Mouse (Mus musculus) CH12.LX (cell line): Measurements from ENCODE around the gene Mob3b. TPM values are rescaled to one million over a fixed set of nuclear protein-coding genes. Genes with fewer than 3 reads are reported as not detected.

Source experiments
- DNase-seq: peaks from one replicate; pipeline ENCODE4 v3.0.0-alpha.2; 2013; ENCODE audit errors: extremely low read depth
- H3K27ac ChIP-seq: 2 replicates; pipeline ENCODE4 v1.5.1; 2012; ENCODE audit warnings: low read depth, mild to moderate bottlenecking, control low read depth, moderate library complexity; ENCODE audit not compliant: insufficient read depth
- H3K27me3 ChIP-seq: replicated peaks from 2 replicates; pipeline ENCODE3; 2012; ENCODE audit warnings: inconsistent platforms
- H3K36me3 ChIP-seq, 2 experiments: replicated peaks in 1 of 2; 2 replicates each; pipeline versions ENCODE3 to v1.6.1; 2012; ENCODE audit warnings: inconsistent platforms in 1 of 2, low read length in 1 of 2, mild to moderate bottlenecking in 1 of 2, mixed read lengths in 1 of 2, moderate library complexity in 1 of 2; ENCODE audit not compliant: control insufficient read depth in 1 of 2, insufficient read depth in 1 of 2
- H3K4me1 ChIP-seq, 2 experiments: 2 replicates each; pipeline ENCODE4 v1.6.1; 2012; ENCODE audit warnings: inconsistent platforms in 1 of 2, moderate library complexity in 1 of 2; ENCODE audit not compliant: insufficient read depth in 2 of 2, control insufficient read depth in 1 of 2
- H3K4me2 ChIP-seq: 2 replicates; pipeline ENCODE4 v1.6.1; 2012; ENCODE audit warnings: low read depth, mild to moderate bottlenecking, control low read depth; ENCODE audit not compliant: poor library complexity, insufficient read depth, severe bottlenecking
- H3K4me3 ChIP-seq, 3 experiments: fragments of 150-350 bp in 1 of 3; sonication (generic) in 1 of 3; replicated peaks in 1 of 3; 2 replicates each; pipeline versions ENCODE3 to v1.5.1; 2011 to 2012; ENCODE audit warnings: low read depth in 2 of 3, low read length in 2 of 3, mild to moderate bottlenecking in 2 of 3, moderate library complexity in 2 of 3, control low read depth in 1 of 3, improper control_type of control experiment in 1 of 3, inconsistent platforms in 1 of 3, mixed read lengths in 1 of 3; ENCODE audit not compliant: poor library complexity in 1 of 3
- H3K79me2 ChIP-seq: replicated peaks from 2 replicates; pipeline ENCODE4 v1.6.1; 2012; ENCODE audit warnings: mild to moderate bottlenecking, moderate library complexity; ENCODE audit not compliant: control insufficient read depth, poor library complexity, insufficient read depth, severe bottlenecking; ENCODE audit errors: extremely low read depth
- H3K9ac ChIP-seq: 2 replicates; pipeline ENCODE4 v1.6.1; 2012; ENCODE audit warnings: low read depth, mild to moderate bottlenecking, control low read depth, moderate library complexity; ENCODE audit not compliant: insufficient read depth
- H3K9me3 ChIP-seq: replicated peaks from 2 replicates; pipeline ENCODE3; 2012; ENCODE audit warnings: low read length, inconsistent platforms, mixed read lengths
- CHD2 ChIP-seq: IDR thresholded peaks from 2 replicates; pipeline ENCODE4 v1.6.1; 2011; ENCODE audit warnings: low read length, improper control_type of control experiment
- CTCF ChIP-seq, 2 experiments: IDR thresholded peaks in 1 of 2; conservative IDR thresholded peaks in 1 of 2; 2 replicates each; pipeline ENCODE4 v1.5.1; 2011 to 2012; ENCODE audit warnings: low read depth in 2 of 2, low read length in 2 of 2, improper control_type of control experiment in 1 of 2, inconsistent platforms in 1 of 2, mild to moderate bottlenecking in 1 of 2, moderate library complexity in 1 of 2
- E2F4 ChIP-seq: IDR thresholded peaks from 2 replicates; pipeline ENCODE4 v1.6.1; 2011; ENCODE audit warnings: low read depth, low read length, improper control_type of control experiment; ENCODE audit not compliant: insufficient replicate concordance
- ELF1 ChIP-seq: IDR thresholded peaks from 2 replicates; pipeline ENCODE4 v1.6.1; 2014; ENCODE audit warnings: low read depth, mild to moderate bottlenecking, inconsistent platforms, low read length, improper control_type of control experiment
- EP300 ChIP-seq: IDR thresholded peaks from 2 replicates; pipeline ENCODE4 v1.6.1; 2011; ENCODE audit warnings: low read length, improper control_type of control experiment
- ETS1 ChIP-seq: conservative IDR thresholded peaks from 2 replicates; pipeline ENCODE4 v1.6.1; 2012; ENCODE audit warnings: low read depth, mild to moderate bottlenecking, inconsistent platforms, low read length, improper control_type of control experiment, moderate library complexity
- GABPA ChIP-seq: IDR thresholded peaks from 2 replicates; pipeline ENCODE4 v1.6.1; 2012; ENCODE audit warnings: low read depth, low read length, improper control_type of control experiment, inconsistent platforms; ENCODE audit not compliant: insufficient replicate concordance
- IRF4 ChIP-seq: IDR thresholded peaks from 2 replicates; pipeline ENCODE4 v1.6.1; 2014; ENCODE audit warnings: low read depth, mild to moderate bottlenecking, inconsistent platforms, low read length, improper control_type of control experiment
- JUND ChIP-seq: conservative IDR thresholded peaks from 2 replicates; pipeline ENCODE4 v1.6.1; 2011; ENCODE audit warnings: low read depth, low read length, improper control_type of control experiment
- MAFK ChIP-seq: IDR thresholded peaks from 2 replicates; pipeline ENCODE4 v1.6.1; 2011; ENCODE audit warnings: low read length, improper control_type of control experiment; ENCODE audit not compliant: insufficient replicate concordance
- MAX ChIP-seq: IDR thresholded peaks from 2 replicates; pipeline ENCODE4 v1.6.1; 2011; ENCODE audit warnings: low read length, improper control_type of control experiment
- MEF2A ChIP-seq: IDR thresholded peaks from 2 replicates; pipeline ENCODE4 v1.6.1; 2014; ENCODE audit warnings: low read depth, mild to moderate bottlenecking, inconsistent platforms, low read length, improper control_type of control experiment, borderline replicate concordance
- MYC ChIP-seq: IDR thresholded peaks from 2 replicates; pipeline ENCODE4 v1.6.1; 2011; ENCODE audit warnings: low read depth, mild to moderate bottlenecking, improper control_type of control experiment, low read length
- NELFE ChIP-seq: IDR thresholded peaks from 2 replicates; pipeline ENCODE4 v1.6.1; 2011; ENCODE audit warnings: low read depth, low read length, improper control_type of control experiment
- NRF1 ChIP-seq: IDR thresholded peaks from 2 replicates; pipeline ENCODE4 v1.6.1; 2014; ENCODE audit warnings: low read depth, mild to moderate bottlenecking, inconsistent platforms, low read length, improper control_type of control experiment, moderate library complexity
- RCOR1 ChIP-seq: conservative IDR thresholded peaks from 2 replicates; pipeline ENCODE4 v1.6.1; 2012; ENCODE audit warnings: low read depth, mild to moderate bottlenecking, inconsistent platforms, low read length, improper control_type of control experiment
- SIN3A ChIP-seq: IDR thresholded peaks from 2 replicates; pipeline ENCODE4 v1.6.1; 2012; ENCODE audit warnings: low read length, improper control_type of control experiment, inconsistent platforms
- TBP ChIP-seq: conservative IDR thresholded peaks from 2 replicates; pipeline ENCODE4 v1.6.1; 2011; ENCODE audit warnings: low read depth, low read length, improper control_type of control experiment
- TCF12 ChIP-seq: IDR thresholded peaks from 2 replicates; pipeline ENCODE4 v1.6.1; 2014; ENCODE audit warnings: low read depth, mild to moderate bottlenecking, inconsistent platforms, low read length, improper control_type of control experiment
- USF1 ChIP-seq: IDR thresholded peaks from 2 replicates; pipeline ENCODE4 v1.6.1; 2014; ENCODE audit warnings: low read depth, mild to moderate bottlenecking, inconsistent platforms, low read length, improper control_type of control experiment
- USF2 ChIP-seq: conservative IDR thresholded peaks from 2 replicates; pipeline ENCODE4 v1.6.1; 2011; ENCODE audit warnings: low read depth, low read length, improper control_type of control experiment
- ZC3H11A ChIP-seq: IDR thresholded peaks from 2 replicates; pipeline ENCODE4 v1.6.1; 2012; ENCODE audit warnings: low read depth, mild to moderate bottlenecking, inconsistent platforms, low read length, improper control_type of control experiment
- ZKSCAN1 ChIP-seq: IDR thresholded peaks from 2 replicates; pipeline ENCODE4 v1.6.1; 2012; ENCODE audit warnings: low read depth, inconsistent platforms, low read length, improper control_type of control experiment, borderline replicate concordance
- ZNF384 ChIP-seq: IDR thresholded peaks from 2 replicates; pipeline ENCODE4 v1.6.1; 2012; ENCODE audit warnings: low read depth, low read length, improper control_type of control experiment, inconsistent platforms
- dilution Hi-C: fragments of 300-500 bp; cut with MboI; formaldehyde crosslinking; loops from 2 replicates; pipeline ENCODE4 v1.14.3; 2020; ENCODE audit warnings: low sequenced_read_pairs; ENCODE audit not compliant: extremely low pct_unique_long_range_greater_than_20kb, extremely low pct_ligation_motif_present
- in situ Hi-C: fragments of 300-500 bp; cut with MboI; formaldehyde crosslinking; loops from 3 replicates; pipeline ENCODE4 v1.14.3; 2019; ENCODE audit warnings: low sequenced_read_pairs, low pct_ligation_motif_present, low pct_unique_long_range_greater_than_20kb, mixed read lengths
- polyA plus RNA-seq: library from polyadenylated mRNA; unstranded; fragments of >175 nt; gene quantifications from 2 replicates; pipeline ENCODE4 v1.2.1, GENCODE M21; 2012; ENCODE audit warnings: low read depth; ENCODE audit not compliant: insufficient read length
- total RNA-seq, 2 experiments: library from RNA; depleted of rRNA; stranded (reverse); fragments of 300-350 nt in 1 of 2; fragments of >200 nt in 1 of 2; gene quantifications; 2 replicates each; pipeline ENCODE4 v1.2.3; 2012 to 2014

Mob3b gene
- total and polyA plus RNA-seq, 3 experiments = 3.5 to 11.7 (median 11.0) TPM

GRCm38 (mm10) chr4:35148326-35148725 is 9.0 kb downstream of the Mob3b start:
- Histone ChIP-seq H3K4me2 (no peak overlapping the region), H3K9ac (no peak overlapping the region), H3K27me3 (no peaks in the 10 kb centered on the region), H3K36me3 (peaks cover 0 to 20% of the 10 kb centered on the region in 2 experiments), H3K9me3 (no peaks in the 10 kb centered on the region), H3K4me3 (no peak overlapping the region), H3K4me1 (peaks cover 12 to 37% of the 10 kb centered on the region in 2 experiments), H3K27ac (no peak overlapping the region), H3K79me2 (peaks cover 8% of the 10 kb centered on the region)
- no peak for TF ChIP-seq EP300
- in situ Hi-C loops (loop anchor here (10.0 kb wide), 1 partner anchor 84 kb away; no protein-coding TSS in a partner anchor), dilution Hi-C loops (no loop called here)
- no peak for DNase-seq

GRCm38 (mm10) chr4:35146597-35146996 is 10.7 kb downstream of the Mob3b start:
- Histone ChIP-seq H3K4me1 (peaks cover 12 to 42% of the 10 kb centered on the region in 2 experiments), H3K4me2 (peak overlapping the region; percentile 95; the same call in 1 of the 2 replicates), H3K79me2 (peaks cover 6% of the 10 kb centered on the region), H3K27ac (no peak overlapping the region), H3K9me3 (no peaks in the 10 kb centered on the region), H3K4me3 (no peak overlapping the region), H3K27me3 (no peaks in the 10 kb centered on the region), H3K36me3 (peaks cover 0 to 20% of the 10 kb centered on the region in 2 experiments), H3K9ac (no peak overlapping the region)
- no peak for TF ChIP-seq JUND
- no peak for TF ChIP-seq TBP
- no peak for TF ChIP-seq MEF2A
- DNase-seq = no peak
- dilution Hi-C loops (no loop called here), in situ Hi-C loops (loop anchor here (10.0 kb wide), 1 partner anchor 82 kb away; no protein-coding TSS in a partner anchor)

GRCm38 (mm10) chr4:35145726-35146125 is 11.6 kb downstream of the Mob3b start:
- H3K27ac ChIP-seq = peak overlapping the region; percentile 60; the same call in 1 of the 2 replicates
- no peaks in the 10 kb centered on the region for H3K9me3 ChIP-seq
- peak overlapping the region in 1 of 3 experiments; percentile 16 for H3K4me3 ChIP-seq
- in situ Hi-C loops (loop anchor here (10.0 kb wide), 1 partner anchor 81 kb away; no protein-coding TSS in a partner anchor), dilution Hi-C loops (no loop called here)
- H3K36me3 ChIP-seq = peaks cover 0 to 20% of the 10 kb centered on the region in 2 experiments
- peak overlapping the region; percentile 95 for H3K4me2 ChIP-seq
- H3K9ac ChIP-seq = 0 out of 2 replicates have a peak overlapping the region, but pooled peaks have one; percentile 18
- H3K27me3 ChIP-seq = no peaks in the 10 kb centered on the region
- peak; percentile 57 for DNase-seq
- H3K4me1 ChIP-seq = peaks cover 12 to 46% of the 10 kb centered on the region in 2 experiments
- H3K79me2 ChIP-seq = peaks cover 6% of the 10 kb centered on the region
- no peak for TF ChIP-seq IRF4
- TF ChIP-seq GABPA = no peak
- no peak for TF ChIP-seq ZC3H11A
- TF ChIP-seq ETS1 = peak; percentile 80
- 0 out of 2 replicates have a peak, but pooled peaks have one; percentile 22 for TF ChIP-seq MAFK
- TF ChIP-seq CTCF (conservative IDR thresholded peaks at IDR 0.05 in 1 of 2, IDR thresholded peaks at IDR 0.05 in 1 of 2; ENCODE audit: low read depth in 2 of 2, low read length in 2 of 2) = no peak
- TF ChIP-seq TCF12 = peak; percentile 31; the same call in 1 of the 2 replicates
- peak; percentile 34; the same call in 1 of the 2 replicates for TF ChIP-seq EP300
- TF ChIP-seq NRF1 = no peak
- 0 out of 2 replicates have a peak, but pooled peaks have one; percentile 17 for TF ChIP-seq MEF2A
- no peak for TF ChIP-seq NELFE
- no peak for TF ChIP-seq USF2
- TF ChIP-seq JUND = peak; percentile 33; the same call in 1 of the 2 replicates
- TF ChIP-seq USF1 = no peak
- TF ChIP-seq RCOR1 = 0 out of 2 replicates have a peak, but pooled peaks have one; percentile 30
- no peak; the same call in 1 of the 2 replicates for TF ChIP-seq MYC
- no peak for TF ChIP-seq CHD2
- TF ChIP-seq MAX = peak; percentile 59; the same call in 1 of the 2 replicates
- no peak for TF ChIP-seq ELF1
- no peak for TF ChIP-seq TBP
- TF ChIP-seq E2F4 = no peak
- no peak for TF ChIP-seq SIN3A
- TF ChIP-seq ZNF384 = no peak
- no peak for TF ChIP-seq ZKSCAN1
